Mouse (Mus musculus) CD4-positive, CD25-positive, alpha-beta regulatory T cell, adult 2 months (primary cell): ENCODE data around the gene N4bp2l1.
A peak's percentile ranks its signal among the peaks of the same experiment; 100 is the strongest.
"Not testable (repeated sequence)": the region's sequence is repeated elsewhere in the genome, so short reads cannot be mapped to it uniquely, and the experiment has no call there.

ENCODE experiments used
- DNase-seq: peaks from one replicate; pipeline ENCODE4 v3.0.0-alpha.2; 2012; ENCODE audit warnings: low read depth, low spot score

Gene N4bp2l1

GRCm38 (mm10) chr5:150597088-150597487, at the start of gene N4bp2l1:
Gene N4bp2l1 (minus strand): TSS chr5:150597188.
- DNase-seq = no peak

GRCm38 (mm10) chr5:150644926-150645325, 47.9 kb upstream of the N4bp2l1 start:
- DNase-seq = no peak

- not testable (repeated sequence) for DNase-seq
Observed at GRCm38 (mm10) chr5:150643390-150643789, 46.4 kb upstream of the N4bp2l1 start.

- no peak for DNase-seq
Observed at GRCm38 (mm10) chr5:150641440-150641839, 44.5 kb upstream of the N4bp2l1 start.

GRCm38 (mm10) chr5:150629692-150630091, 32.7 kb upstream of the N4bp2l1 start:
- no peak for DNase-seq

- no peak for DNase-seq
Observed at GRCm38 (mm10) chr5:150629272-150629671, 32.3 kb upstream of the N4bp2l1 start.

GRCm38 (mm10) chr5:150625528-150625927, 28.5 kb upstream of the N4bp2l1 start:
- peak; percentile 13 for DNase-seq

GRCm38 (mm10) chr5:150622792-150623191, 25.8 kb upstream of the N4bp2l1 start:
- no peak for DNase-seq

- DNase-seq = no peak
Observed at GRCm38 (mm10) chr5:150621592-150621991, 24.6 kb upstream of the N4bp2l1 start.

GRCm38 (mm10) chr5:150620588-150621135, 23.7 kb upstream of the N4bp2l1 start:
- no peak for DNase-seq

- no peak for DNase-seq
Observed at GRCm38 (mm10) chr5:150618599-150619355, 21.8 kb upstream of the N4bp2l1 start.

GRCm38 (mm10) chr5:150616731-150617130, 19.7 kb upstream of the N4bp2l1 start:
- DNase-seq = no peak

GRCm38 (mm10) chr5:150616216-150616615, 19.2 kb upstream of the N4bp2l1 start:
- DNase-seq = no peak

GRCm38 (mm10) chr5:150614054-150614453, 17.1 kb upstream of the N4bp2l1 start:
- DNase-seq = no peak

GRCm38 (mm10) chr5:150611697-150612096, 14.7 kb upstream of the N4bp2l1 start:
- DNase-seq = peak; percentile 84

GRCm38 (mm10) chr5:150611136-150611535, 14.1 kb upstream of the N4bp2l1 start:
- no peak for DNase-seq

GRCm38 (mm10) chr5:150607631-150608030, 10.6 kb upstream of the N4bp2l1 start:
- DNase-seq = no peak

- DNase-seq = no peak
Observed at GRCm38 (mm10) chr5:150606131-150606530, 9.1 kb upstream of the N4bp2l1 start.

- peak; percentile 55 for DNase-seq
Observed at GRCm38 (mm10) chr5:150601441-150602230, 4.6 kb upstream of the N4bp2l1 start.

GRCm38 (mm10) chr5:150600554-150601440, 3.8 kb upstream of the N4bp2l1 start:
- peak; percentile 82 for DNase-seq
